Mouse (Mus musculus): ENCODE measurements around the gene Mcmbp.

GRCm38 (mm10) chr7:128738041-128738440, 2.3 kb downstream of the Mcmbp start:
- TF ChIP-seq GATA1 (IDR thresholded peaks at IDR 0.05; ENCODE audit: borderline replicate concordance, low read length) (no peak), FLI1 (IDR thresholded peaks at IDR 0.05; ENCODE audit: low read length) (no peak)
